Mouse (Mus musculus) C2C12 (cell line): ENCODE data around the gene Gm10142.

Experiments used
- CTCF ChIP-seq: IDR thresholded peaks from one replicate; pipeline ENCODE4 v1.5.1; 2011; ENCODE audit not compliant: control insufficient read depth, insufficient read depth, insufficient read length
- MAX ChIP-seq: IDR thresholded peaks from one replicate; pipeline ENCODE4 v1.6.1; 2011; ENCODE audit warnings: mild to moderate bottlenecking, control low read depth
- MYOD1 ChIP-seq: IDR thresholded peaks from one replicate; pipeline ENCODE4 v1.6.1; 2011; ENCODE audit warnings: low read depth; ENCODE audit not compliant: control insufficient read depth, insufficient read length
- USF1 ChIP-seq: IDR thresholded peaks from one replicate; pipeline ENCODE4 v1.6.1; 2011; ENCODE audit warnings: low read depth, mild to moderate bottlenecking, control low read depth, moderate library complexity

GRCm38 (mm10) chr10:77687021-77687420 is 28.6 kb upstream of the Gm10142 start:
- TF ChIP-seq CTCF (no peak), MAX (no peak), MYOD1 (no peak), USF1 (no peak)
